Mouse (Mus musculus): Measurements from ENCODE around the gene Tcaf3. TPM values are rescaled to one million over a fixed set of nuclear protein-coding genes. Genes with fewer than 3 reads are reported as not detected.

Gene Tcaf3
- not detected in 2 replicates for polyA plus RNA-seq (2012; rRNA removed)

- H3K4me3 ChIP-seq (ENCODE audit: extremely low read depth, insufficient read depth, insufficient read length) = no peak within 1 kb of the TSS
- H3K27me3 ChIP-seq (ENCODE audit: control insufficient read depth, insufficient read depth, low read length) = no peaks in the 10 kb centered on the region
- H3K27ac ChIP-seq (ENCODE audit: insufficient read depth, low read length) = no peak within 1 kb of the TSS
- 82% methylated on average over 4 of the region's 4 CpGs for WGBS
- no peak for DNase-seq (ENCODE audit: low read depth in 1 of 2, low spot score in 2 of 2)
- TF ChIP-seq CTCF (IDR thresholded peaks at IDR 0.05; ENCODE audit: extremely low read depth, insufficient read depth, insufficient read length, insufficient replicate concordance) = no peak
- no peak for TF ChIP-seq POLR2A (IDR thresholded peaks at IDR 0.05; ENCODE audit: low read depth, low read length)
- no peaks in the 10 kb centered on the region for H3K36me3 ChIP-seq (ENCODE audit: control insufficient read depth, insufficient read depth, low read length)
- H3K4me1 ChIP-seq (ENCODE audit: control insufficient read depth, insufficient read depth, insufficient read length) = no peaks in the 10 kb centered on the region
These were observed at the start of gene Tcaf3 for GRCm38 (mm10) chr6:42597592-42597991. Gene Tcaf3 (minus strand): TSS chr6:42597692.

GRCm38 (mm10) chr6:42644912-42645549 is 47.5 kb upstream of the Tcaf3 start, which contains the start of gene Tcaf2:
Gene Tcaf2 (minus strand): TSS chr6:42645254.
- H3K27me3 ChIP-seq (ENCODE audit: control insufficient read depth, insufficient read depth, low read length) = no peaks in the 10 kb centered on the region
- no peak within 1 kb of the TSS for H3K27ac ChIP-seq (ENCODE audit: insufficient read depth, low read length)
- peak within 1 kb of the TSS; percentile 5; the same call in 1 of the 2 replicates for H3K4me3 ChIP-seq (ENCODE audit: extremely low read depth, insufficient read depth, insufficient read length)
- WGBS = 4% methylated on average over 23 of the region's 23 CpGs
- DNase-seq (ENCODE audit: low read depth in 1 of 2, low spot score in 2 of 2) = peak in 1 of 2 experiments; percentile 19
- H3K4me1 ChIP-seq (ENCODE audit: control insufficient read depth, insufficient read depth, insufficient read length) = no peaks in the 10 kb centered on the region
- H3K36me3 ChIP-seq (ENCODE audit: control insufficient read depth, insufficient read depth, low read length) = no peaks in the 10 kb centered on the region
- TF ChIP-seq POLR2A (IDR thresholded peaks at IDR 0.05; ENCODE audit: low read depth, low read length) (no peak), CTCF (IDR thresholded peaks at IDR 0.05; ENCODE audit: extremely low read depth, insufficient read depth, insufficient read length, insufficient replicate concordance) (peak; percentile 27; the same call in 1 of the 2 replicates)

- H3K4me1 ChIP-seq (ENCODE audit: control insufficient read depth, insufficient read depth, insufficient read length) = no peaks in the 10 kb centered on the region
- TF ChIP-seq POLR2A (IDR thresholded peaks at IDR 0.05; ENCODE audit: low read depth, low read length) (no peak), CTCF (IDR thresholded peaks at IDR 0.05; ENCODE audit: extremely low read depth, insufficient read depth, insufficient read length, insufficient replicate concordance) (no peak)
- H3K4me3 ChIP-seq (ENCODE audit: extremely low read depth, insufficient read depth, insufficient read length) = no peak overlapping the region
- no peaks in the 10 kb centered on the region for H3K36me3 ChIP-seq (ENCODE audit: control insufficient read depth, insufficient read depth, low read length)
- H3K27me3 ChIP-seq (ENCODE audit: control insufficient read depth, insufficient read depth, low read length) = no peaks in the 10 kb centered on the region
- no peak overlapping the region for H3K27ac ChIP-seq (ENCODE audit: insufficient read depth, low read length)
- WGBS = 75% methylated on average over 5 of the region's 5 CpGs
- DNase-seq (ENCODE audit: low read depth in 1 of 2, low spot score in 2 of 2) = no peak
These were observed 36.9 kb upstream of the Tcaf3 start for GRCm38 (mm10) chr6:42634393-42634792.

GRCm38 (mm10) chr6:42631395-42631794 is 33.9 kb upstream of the Tcaf3 start:
- TF ChIP-seq POLR2A (IDR thresholded peaks at IDR 0.05; ENCODE audit: low read depth, low read length) = no peak
- no peak for TF ChIP-seq CTCF (IDR thresholded peaks at IDR 0.05; ENCODE audit: extremely low read depth, insufficient read depth, insufficient read length, insufficient replicate concordance)
- Histone ChIP-seq H3K36me3 (ENCODE audit: control insufficient read depth, insufficient read depth, low read length) (no peaks in the 10 kb centered on the region), H3K27ac (ENCODE audit: insufficient read depth, low read length) (no peak overlapping the region), H3K27me3 (ENCODE audit: control insufficient read depth, insufficient read depth, low read length) (no peaks in the 10 kb centered on the region), H3K4me1 (ENCODE audit: control insufficient read depth, insufficient read depth, insufficient read length) (no peaks in the 10 kb centered on the region), H3K4me3 (ENCODE audit: extremely low read depth, insufficient read depth, insufficient read length) (no peak overlapping the region)
- WGBS = 74% methylated on average over 4 of the region's 4 CpGs
- DNase-seq (ENCODE audit: low read depth in 1 of 2, low spot score in 2 of 2) = no peak

- no peaks in the 10 kb centered on the region for H3K4me1 ChIP-seq (ENCODE audit: control insufficient read depth, insufficient read depth, insufficient read length)
- no peak for DNase-seq (ENCODE audit: low read depth in 1 of 2, low spot score in 2 of 2)
- no peaks in the 10 kb centered on the region for H3K36me3 ChIP-seq (ENCODE audit: control insufficient read depth, insufficient read depth, low read length)
- TF ChIP-seq CTCF (IDR thresholded peaks at IDR 0.05; ENCODE audit: extremely low read depth, insufficient read depth, insufficient read length, insufficient replicate concordance) = no peak
- TF ChIP-seq POLR2A (IDR thresholded peaks at IDR 0.05; ENCODE audit: low read depth, low read length) = no peak
- no peak overlapping the region for H3K27ac ChIP-seq (ENCODE audit: insufficient read depth, low read length)
- H3K4me3 ChIP-seq (ENCODE audit: extremely low read depth, insufficient read depth, insufficient read length) = no peak overlapping the region
- no peaks in the 10 kb centered on the region for H3K27me3 ChIP-seq (ENCODE audit: control insufficient read depth, insufficient read depth, low read length)
- 87% methylated on average over 2 of the region's 2 CpGs for WGBS
These were observed 19.4 kb upstream of the Tcaf3 start for GRCm38 (mm10) chr6:42616904-42617303.

GRCm38 (mm10) chr6:42612218-42612617 is 14.7 kb upstream of the Tcaf3 start:
- DNase-seq (ENCODE audit: low read depth in 1 of 2, low spot score in 2 of 2) = no peak
- Histone ChIP-seq H3K4me1 (ENCODE audit: control insufficient read depth, insufficient read depth, insufficient read length) (no peaks in the 10 kb centered on the region), H3K27ac (ENCODE audit: insufficient read depth, low read length) (no peak overlapping the region), H3K4me3 (ENCODE audit: extremely low read depth, insufficient read depth, insufficient read length) (no peak overlapping the region), H3K27me3 (ENCODE audit: control insufficient read depth, insufficient read depth, low read length) (no peaks in the 10 kb centered on the region), H3K36me3 (ENCODE audit: control insufficient read depth, insufficient read depth, low read length) (no peaks in the 10 kb centered on the region)
- TF ChIP-seq POLR2A (IDR thresholded peaks at IDR 0.05; ENCODE audit: low read depth, low read length) (no peak), CTCF (IDR thresholded peaks at IDR 0.05; ENCODE audit: extremely low read depth, insufficient read depth, insufficient read length, insufficient replicate concordance) (no peak)

- H3K27ac ChIP-seq (ENCODE audit: insufficient read depth, low read length) = no peak overlapping the region
- no peaks in the 10 kb centered on the region for H3K36me3 ChIP-seq (ENCODE audit: control insufficient read depth, insufficient read depth, low read length)
- TF ChIP-seq POLR2A (IDR thresholded peaks at IDR 0.05; ENCODE audit: low read depth, low read length) (no peak), CTCF (IDR thresholded peaks at IDR 0.05; ENCODE audit: extremely low read depth, insufficient read depth, insufficient read length, insufficient replicate concordance) (no peak)
- 68% methylated on average over 4 of the region's 4 CpGs for WGBS
- H3K4me1 ChIP-seq (ENCODE audit: control insufficient read depth, insufficient read depth, insufficient read length) = no peaks in the 10 kb centered on the region
- H3K4me3 ChIP-seq (ENCODE audit: extremely low read depth, insufficient read depth, insufficient read length) = no peak overlapping the region
- no peaks in the 10 kb centered on the region for H3K27me3 ChIP-seq (ENCODE audit: control insufficient read depth, insufficient read depth, low read length)
- DNase-seq (ENCODE audit: low read depth in 1 of 2, low spot score in 2 of 2) = no peak
These were observed 13.5 kb upstream of the Tcaf3 start for GRCm38 (mm10) chr6:42610954-42611522.
